Mouse (Mus musculus) inflammation-experienced regulatory T-cells, adult 6 months (primary cell): ENCODE measurements around the gene Olfr669. TPM values are rescaled to one million over a fixed set of nuclear protein-coding genes. Genes with fewer than 3 reads are reported as not detected.
"Not testable (repeated sequence)": the region's sequence is repeated elsewhere in the genome, so short reads cannot be mapped to it uniquely, and the experiment has no call there.

Experiments
- ATAC-seq: one replicate; pipeline ENCODE4 v1.8.0; 2017
- polyA plus RNA-seq, 3 experiments: library from polyadenylated mRNA; unstranded; fragments of 100-300 nt; shearing (Covaris generic); gene quantifications; one replicate each; pipeline ENCODE4 v1.2.1; 2017

Olfr669 gene
- polyA plus RNA-seq, result not detected

DNA sequence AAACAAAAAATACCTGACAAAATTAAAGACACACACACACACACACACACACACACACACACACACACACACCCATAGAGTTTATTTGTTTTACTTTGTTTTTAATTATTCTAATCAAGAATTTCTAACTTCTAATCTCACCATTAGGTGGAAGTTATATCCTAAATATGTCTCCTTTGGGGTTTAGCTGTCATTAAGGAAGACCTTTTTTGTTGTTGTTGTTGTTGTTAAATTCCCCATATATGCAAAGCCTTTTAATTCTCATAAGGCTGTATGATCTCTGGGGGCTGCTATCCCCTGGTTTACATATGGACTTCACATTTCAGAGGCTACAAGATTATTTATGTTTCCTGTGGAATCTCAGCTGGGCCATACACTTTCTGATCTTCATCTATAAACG is at the start of gene Olfr669:
Gene Olfr669 (plus strand): TSS at position 301 of the 400 bp plus-strand sequence.
- no peak for ATAC-seq

DNA sequence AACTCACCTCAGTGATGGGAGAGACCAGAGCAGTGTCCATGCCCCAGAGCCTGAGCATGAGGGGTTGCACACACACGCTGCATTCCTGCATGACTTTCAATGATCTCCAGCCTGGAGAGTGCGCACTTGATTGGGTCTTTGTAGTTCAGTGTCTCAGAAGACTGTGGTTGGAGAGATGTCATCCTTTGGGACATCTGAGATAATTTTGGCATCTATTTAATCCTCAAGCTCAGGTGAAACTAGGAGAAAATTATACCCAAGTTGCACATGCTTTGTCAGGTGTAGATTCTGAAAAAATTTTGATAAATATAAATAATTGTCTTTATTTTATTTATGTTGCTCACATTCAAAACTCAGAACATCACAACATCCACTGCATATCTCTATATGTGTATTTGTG is 38.2 kb upstream of the Olfr669 start, which contains the start of gene Olfr666:
Gene Olfr666 (minus strand): TSS at position 101 of the 400 bp plus-strand sequence.
- ATAC-seq, result no peak

GRCm38 (mm10) chr7:104921382-104921781 is 12.7 kb upstream of the Olfr669 start, which contains the start of gene Olfr667:
Gene Olfr667, minus strand, starts transcription at chr7:104921482.
- no peak for ATAC-seq

- ATAC-seq, result no peak
Measured at GRCm38 (mm10) chr7:104927957-104928356, 6.1 kb upstream of the Olfr669 start, which contains the start of gene Olfr668. Gene Olfr668, minus strand, starts transcription at chr7:104928057.

DNA sequence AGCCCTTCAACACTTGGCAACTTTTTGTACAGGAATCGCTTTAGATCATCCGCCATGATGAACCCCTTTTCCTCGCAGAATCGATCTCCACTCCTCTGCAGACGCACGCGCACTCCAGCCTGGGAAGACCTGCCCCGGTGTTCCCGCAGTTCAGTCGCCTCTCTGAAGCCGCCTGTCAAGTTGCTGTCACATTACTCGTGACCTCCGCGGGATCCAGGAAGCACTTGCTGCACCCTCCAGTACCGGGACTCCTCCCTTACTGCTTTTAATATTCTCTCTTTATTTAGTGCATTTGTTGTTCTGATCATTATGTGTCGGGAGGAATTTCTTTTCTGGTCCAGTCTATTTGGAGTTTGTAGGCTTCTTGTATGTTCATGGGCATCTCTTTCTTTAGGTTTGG is 16.2 kb downstream of the Olfr669 start:
- ATAC-seq, result peak; percentile 54

GRCm38 (mm10) chr7:104962520-104962919 is 28.5 kb downstream of the Olfr669 start, which contains the start of gene Olfr670:
Gene Olfr670, minus strand, starts transcription at chr7:104962620.
- no peak for ATAC-seq

- not testable (repeated sequence) for ATAC-seq
Measured at GRCm38 (mm10) chr7:104972507-104972906, 38.5 kb downstream of the Olfr669 start.

- no peak for ATAC-seq
Measured at GRCm38 (mm10) chr7:104979026-104979425, 45.0 kb downstream of the Olfr669 start, which contains the start of gene Olfr671. Gene Olfr671, minus strand, starts transcription at chr7:104979126.

Other genes starting within 250 kb of the Olfr669 start
- not detected for gene Olfr661, start 247.7 kb upstream of the Olfr669 start, polyA plus RNA-seq
- not detected for gene Usp17le, start 156.8 kb upstream of the Olfr669 start, polyA plus RNA-seq
- not detected for gene Usp17lb, start 91.6 kb upstream of the Olfr669 start, polyA plus RNA-seq
- gene Usp17la, start 77.2 kb upstream of the Olfr669 start, polyA plus RNA-seq, result not detected
- gene Olfr665, start 56.2 kb upstream of the Olfr669 start, polyA plus RNA-seq, result not detected
- gene Olfr666, start 38.3 kb upstream of the Olfr669 start, polyA plus RNA-seq, result not detected
- not detected for gene Olfr667, start 12.8 kb upstream of the Olfr669 start, polyA plus RNA-seq
- gene Olfr668, start 6.2 kb upstream of the Olfr669 start, polyA plus RNA-seq, result not detected
- gene Olfr670, start 28.4 kb downstream of the Olfr669 start, polyA plus RNA-seq, result not detected
- gene Olfr671, start 44.9 kb downstream of the Olfr669 start, polyA plus RNA-seq, result not detected
- not detected for gene Olfr672, start 67.8 kb downstream of the Olfr669 start, polyA plus RNA-seq
- gene Olfr675, start 94.2 kb downstream of the Olfr669 start, polyA plus RNA-seq, result under 1 TPM in 1 of 3 experiments, not detected in 2; 0.16 TPM
- gene Olfr676, start 98.5 kb downstream of the Olfr669 start, polyA plus RNA-seq, result not detected
- gene Olfr677, start 117.1 kb downstream of the Olfr669 start, polyA plus RNA-seq, result not detected
- not detected for gene Olfr678, start 130.2 kb downstream of the Olfr669 start, polyA plus RNA-seq
- not detected for gene Olfr679, start 147.0 kb downstream of the Olfr669 start, polyA plus RNA-seq
- not detected for gene Olfr680-ps1, start 158.6 kb downstream of the Olfr669 start, polyA plus RNA-seq
- gene Olfr681, start 182.6 kb downstream of the Olfr669 start, polyA plus RNA-seq, result not detected
- not detected for gene Olfr683, start 212.8 kb downstream of the Olfr669 start, polyA plus RNA-seq
- under 1 TPM in 1 of 3 experiments, not detected in 2; 0.30 TPM for gene Olfr684, start 229.4 kb downstream of the Olfr669 start, polyA plus RNA-seq